Mouse (Mus musculus): ENCODE measurements around the gene Wnt9b. TPM values are rescaled to one million over a fixed set of nuclear protein-coding genes. Genes with fewer than 3 reads are reported as not detected.

Wnt9b gene
- polyA plus RNA-seq, 1 experiment from 2014 or later = not detected

DNA sequence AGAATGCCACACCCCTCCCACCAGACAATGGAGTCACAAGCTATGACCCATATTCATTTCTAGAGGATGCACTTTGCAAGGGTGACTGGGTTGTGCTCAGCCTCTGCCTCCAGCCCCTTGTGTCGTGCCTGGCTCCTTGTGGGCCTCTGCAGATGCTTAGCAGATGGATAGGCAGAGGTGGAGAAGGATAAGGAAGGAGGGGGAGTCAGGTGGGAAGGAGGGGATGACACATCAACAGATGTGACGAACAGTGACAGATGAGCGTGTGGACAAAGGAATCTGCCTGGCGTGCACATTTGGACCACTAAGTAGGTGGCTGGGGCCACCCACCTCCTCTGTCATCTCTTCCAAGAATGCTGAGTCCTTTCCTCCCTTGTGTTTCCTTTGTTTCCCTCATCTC lies 16.6 kb downstream of the Wnt9b start:
- DNase-seq (ENCODE audit: low read depth, low spot score) = no peak
- ATAC-seq = no peak
- no peaks in the 10 kb centered on the region for H3K27me3 ChIP-seq
- in situ Hi-C loops (cut with MboI; ENCODE audit: low pct_unique_long_range_greater_than_20kb) = no loop called here
- CTCF ChIA-PET = no interaction called here
- TF ChIP-seq CTCF (IDR thresholded peaks at IDR 0.05) = no peak
- POLR2A ChIA-PET = no interaction called here

DNA sequence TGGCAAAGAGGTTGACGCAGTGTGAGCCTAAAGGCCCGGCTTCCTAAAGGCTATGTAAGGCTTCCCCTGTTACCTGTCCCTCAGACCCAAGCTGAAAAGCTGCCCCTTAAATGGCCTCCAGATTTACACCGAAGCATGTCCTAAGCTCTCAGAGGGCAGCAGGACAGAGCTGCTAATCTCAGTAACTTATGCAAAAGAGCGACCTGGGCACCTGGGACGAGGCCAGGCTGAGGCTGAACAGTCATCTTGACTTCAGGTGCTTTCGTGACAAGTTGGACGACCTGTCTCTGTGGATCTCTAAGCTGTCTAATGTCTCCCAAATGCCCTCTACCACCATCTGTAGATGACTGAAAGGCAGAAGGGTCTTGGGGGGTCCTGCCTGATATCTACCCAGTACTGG lies 17.3 kb downstream of the Wnt9b start:
- POLR2A ChIA-PET = no interaction called here
- DNase-seq (ENCODE audit: low read depth, low spot score) (no peak), ATAC-seq (no peak)
- CTCF ChIA-PET = interaction anchor here (0.9 kb wide), 1 partner anchor 10 kb away, joined by 3 read pairs; no protein-coding TSS in a partner anchor
- in situ Hi-C loops (cut with MboI; ENCODE audit: low pct_unique_long_range_greater_than_20kb) = no loop called here
- TF ChIP-seq CTCF (IDR thresholded peaks at IDR 0.05) = no peak
- no peaks in the 10 kb centered on the region for H3K27me3 ChIP-seq

DNA sequence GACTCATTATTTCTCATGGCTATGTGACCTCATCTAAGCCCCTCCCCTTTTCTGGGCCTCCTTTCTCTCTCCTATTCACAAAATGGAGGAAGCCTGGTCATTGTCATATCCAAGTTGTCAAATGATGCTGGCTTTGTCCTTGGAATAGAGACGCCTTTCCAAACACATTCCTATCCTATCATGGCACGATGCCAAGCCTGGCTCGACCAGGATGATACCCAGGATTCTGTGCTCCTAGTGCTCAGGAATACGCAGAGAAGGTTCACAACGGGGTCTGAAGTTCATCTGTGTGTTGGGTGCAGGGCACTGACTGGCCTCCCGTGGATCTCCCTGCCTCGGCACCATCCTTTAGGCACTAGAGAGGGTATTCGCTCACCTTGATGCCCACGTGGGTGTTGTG lies 18.0 kb downstream of the Wnt9b start:
- POLR2A ChIA-PET = interaction anchor here (0.5 kb wide), 1 partner anchor 285 kb away, joined by 3 read pairs; no protein-coding TSS in a partner anchor
- CTCF ChIA-PET = no interaction called here
- H3K27me3 ChIP-seq = no peaks in the 10 kb centered on the region
- in situ Hi-C loops (cut with MboI; ENCODE audit: low pct_unique_long_range_greater_than_20kb) = no loop called here
- no peak for DNase-seq (ENCODE audit: low read depth, low spot score)
- no peak for ATAC-seq
- no peak for TF ChIP-seq CTCF (IDR thresholded peaks at IDR 0.05)

DNA sequence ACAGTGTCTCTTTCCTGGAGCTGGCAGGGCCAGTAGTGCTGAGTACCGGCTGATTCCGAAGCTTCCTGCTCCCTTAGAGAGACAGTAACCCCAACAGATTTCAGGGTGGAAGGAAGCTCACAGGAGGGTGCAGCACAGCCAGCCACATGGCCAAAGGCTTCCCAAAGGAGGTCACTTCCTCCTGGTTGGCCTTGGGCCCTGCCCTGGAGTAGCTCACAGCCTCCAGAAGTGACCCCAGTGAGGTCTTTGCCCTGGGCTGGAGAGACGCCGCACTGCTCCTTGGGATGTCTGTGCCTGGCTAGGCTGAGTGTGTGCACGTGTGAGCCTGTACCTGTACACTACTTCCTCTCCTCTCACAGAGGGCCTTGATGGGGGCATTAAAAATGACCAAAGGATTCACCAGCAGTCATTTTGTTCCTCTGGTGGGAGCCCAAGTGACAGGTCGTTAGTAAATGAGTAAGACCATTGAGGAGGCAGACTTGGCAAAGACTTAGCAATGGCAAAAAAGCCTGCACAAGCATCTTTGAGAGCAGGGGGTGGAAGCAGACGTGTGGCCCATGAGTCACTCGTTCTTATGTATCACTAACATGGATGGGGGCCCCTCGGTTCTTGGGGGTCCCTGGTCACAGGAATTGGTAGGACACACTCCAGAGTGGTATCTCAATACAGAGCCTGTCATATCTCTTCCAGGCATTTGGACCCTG lies 20.2 kb downstream of the Wnt9b start:
- POLR2A ChIA-PET = interaction anchor here (0.7 kb wide), 1 partner anchor 53 kb away, joined by 3 read pairs; no protein-coding TSS in a partner anchor
- DNase-seq (ENCODE audit: low read depth, low spot score) = no peak
- H3K27me3 ChIP-seq = no peaks in the 10 kb centered on the region

DNA sequence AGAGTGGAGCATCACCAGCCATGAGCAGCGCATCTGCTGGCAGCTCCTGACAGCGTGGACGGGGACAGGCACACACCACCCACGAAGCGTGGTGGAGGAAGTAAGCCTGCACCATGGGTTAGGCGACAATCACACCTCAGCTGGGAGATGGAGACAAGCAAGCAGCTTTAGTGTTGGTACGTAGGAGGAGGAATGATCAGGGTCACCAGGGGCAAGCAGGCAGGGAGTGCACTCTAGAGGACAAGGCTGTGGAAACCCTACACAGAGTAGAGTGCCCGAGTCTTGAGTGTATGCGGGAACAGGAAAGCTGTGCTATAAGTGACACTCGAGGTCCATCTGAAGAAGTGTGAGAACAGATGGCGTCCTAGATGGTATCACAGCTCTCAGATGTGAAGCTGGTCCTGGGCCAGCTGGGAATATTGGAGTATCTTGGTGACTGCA lies 25.3 kb downstream of the Wnt9b start:
- ChIA-PET POLR2A (interaction anchor here (0.6 kb wide), 1 partner anchor 167 kb away, joined by 3 read pairs; no protein-coding TSS in a partner anchor), CTCF (no interaction called here)
- H3K27me3 ChIP-seq = peaks cover 2% of the 10 kb centered on the region
- no peak for TF ChIP-seq CTCF (IDR thresholded peaks at IDR 0.05)
- DNase-seq (ENCODE audit: low read depth, low spot score) = no peak
- in situ Hi-C loops (cut with MboI; ENCODE audit: low pct_unique_long_range_greater_than_20kb) = no loop called here
- no peak for ATAC-seq

More for the DNA sequence above, 20.2 kb downstream of the Wnt9b start:
- ATAC-seq = no peak
- CTCF ChIA-PET = interaction anchor here (1.0 kb wide), 1 partner anchor 29 kb away, joined by 3 read pairs; no protein-coding TSS in a partner anchor
- in situ Hi-C loops (cut with MboI; ENCODE audit: low pct_unique_long_range_greater_than_20kb) = no loop called here
- no peak for TF ChIP-seq CTCF (IDR thresholded peaks at IDR 0.05)

DNA sequence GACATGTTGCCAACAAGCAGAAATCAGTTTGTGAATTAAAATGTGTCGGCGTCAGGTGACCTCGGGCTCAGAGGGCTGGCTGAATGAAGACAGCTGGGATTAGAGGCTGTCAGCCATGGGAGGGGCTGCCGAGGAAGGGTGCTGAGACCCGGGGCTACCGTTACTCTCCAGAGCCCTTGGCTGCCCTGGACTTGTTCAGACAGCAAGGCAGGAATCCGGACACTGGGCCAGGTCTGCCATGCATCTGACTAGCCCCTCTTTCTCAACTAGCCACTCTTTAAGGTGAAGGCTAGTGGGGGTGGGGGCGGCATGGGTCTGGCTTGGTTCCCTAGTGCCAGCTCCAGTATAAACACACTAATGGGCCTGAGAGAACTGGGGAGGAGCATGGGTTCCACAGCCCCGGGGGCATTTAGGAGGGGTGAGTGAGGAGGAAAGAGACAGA lies 27.6 kb downstream of the Wnt9b start:
- no peak for DNase-seq (ENCODE audit: low read depth, low spot score)
- ATAC-seq = no peak
- in situ Hi-C loops (cut with MboI; ENCODE audit: low pct_unique_long_range_greater_than_20kb) = no loop called here
- ChIA-PET CTCF (interaction anchor here (0.7 to 1.5 kb wide), 3 partner anchors 10 to 65 kb away, joined by 3 read pairs; no protein-coding TSS in a partner anchor), POLR2A (interaction anchor here (1.3 kb wide), 1 partner anchor 20 kb away, joined by 3 read pairs; no protein-coding TSS in a partner anchor)
- TF ChIP-seq CTCF (IDR thresholded peaks at IDR 0.05) = no peak
- H3K27me3 ChIP-seq = peaks cover 9% of the 10 kb centered on the region

DNA sequence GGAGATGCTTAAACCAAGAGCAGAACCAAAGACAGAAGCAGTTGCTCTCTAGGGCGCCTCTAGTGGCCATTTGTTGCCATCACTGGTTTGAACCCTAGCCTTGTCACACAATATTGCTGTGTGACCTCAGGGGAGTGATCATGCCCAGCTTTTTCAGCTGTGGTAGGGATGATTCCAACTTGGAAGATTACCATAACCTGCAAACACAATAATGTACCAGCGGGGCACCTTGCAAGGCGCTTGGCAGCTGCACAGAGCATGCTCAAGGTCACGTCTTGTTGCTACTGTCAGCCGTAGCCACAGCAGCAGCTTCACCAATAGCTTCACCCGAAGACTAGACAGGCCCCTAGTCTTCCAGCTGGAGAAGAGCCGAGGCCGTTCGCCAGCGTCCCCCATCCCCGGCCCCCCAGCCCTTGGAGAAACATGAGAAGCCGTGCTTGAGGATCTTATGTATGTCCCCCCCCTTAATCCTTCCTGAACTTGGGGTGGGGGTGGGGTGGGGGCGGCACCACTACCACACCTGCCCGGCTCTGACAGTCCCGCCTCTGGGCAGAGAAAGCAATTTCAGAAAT lies 28.1 kb downstream of the Wnt9b start:
- POLR2A ChIA-PET = interaction anchor here (1.3 kb wide), 1 partner anchor 21 kb away, joined by 3 read pairs; no protein-coding TSS in a partner anchor
- CTCF ChIA-PET = interaction anchor here (1.0 to 1.5 kb wide), 2 partner anchors 41 to 64 kb away, joined by 3 read pairs; no protein-coding TSS in a partner anchor
- TF ChIP-seq CTCF (IDR thresholded peaks at IDR 0.05) = no peak
- in situ Hi-C loops (cut with MboI; ENCODE audit: low pct_unique_long_range_greater_than_20kb) = no loop called here
- peaks cover 9% of the 10 kb centered on the region for H3K27me3 ChIP-seq
- no peak for DNase-seq (ENCODE audit: low read depth, low spot score)
- no peak for ATAC-seq

DNA sequence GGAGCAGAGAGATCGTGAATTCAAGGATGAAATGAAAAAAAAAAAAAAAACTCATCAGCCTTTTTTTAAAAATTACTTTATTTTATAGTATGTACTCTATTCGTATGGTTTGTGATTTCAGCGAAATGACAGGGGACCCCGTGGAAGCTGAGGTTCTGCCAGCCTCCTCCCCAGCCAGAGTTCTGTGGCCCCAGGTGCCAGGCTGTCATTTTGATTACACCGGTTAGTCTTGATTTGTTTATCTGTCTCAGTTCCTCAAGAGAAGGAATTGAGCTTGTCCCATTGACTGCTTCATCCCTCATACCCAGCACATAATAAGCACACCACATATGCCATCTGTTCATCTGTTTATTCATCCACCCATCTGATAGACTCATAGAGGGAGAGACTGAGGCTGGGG lies 30.2 kb downstream of the Wnt9b start:
- ChIA-PET CTCF (no interaction called here), POLR2A (no interaction called here)
- TF ChIP-seq CTCF (IDR thresholded peaks at IDR 0.05) = no peak
- H3K27me3 ChIP-seq = peaks cover 13% of the 10 kb centered on the region
- in situ Hi-C loops (cut with MboI; ENCODE audit: low pct_unique_long_range_greater_than_20kb) = no loop called here
- DNase-seq (ENCODE audit: low read depth, low spot score) (no peak), ATAC-seq (no peak)

DNA sequence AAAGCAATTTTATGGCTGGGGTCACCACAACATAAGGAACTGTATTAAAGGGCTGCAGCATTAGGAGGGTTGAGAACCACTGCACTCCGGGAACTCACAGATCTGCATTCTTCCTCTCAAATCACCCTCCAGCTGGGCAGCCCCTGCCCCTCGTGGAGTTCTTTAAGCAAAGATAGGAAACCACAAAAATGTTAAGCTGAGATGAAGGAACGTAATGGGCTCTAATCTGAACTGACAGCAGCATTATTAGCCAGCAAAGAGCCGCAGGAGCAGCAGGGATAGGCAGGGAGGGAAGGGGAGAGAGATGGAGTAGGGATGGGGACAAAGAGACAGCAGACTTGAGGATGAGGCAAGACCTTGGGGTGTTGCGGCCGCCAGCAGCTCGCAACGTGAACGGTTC lies 32.6 kb downstream of the Wnt9b start:
- in situ Hi-C loops (cut with MboI; ENCODE audit: low pct_unique_long_range_greater_than_20kb) = no loop called here

DNA sequence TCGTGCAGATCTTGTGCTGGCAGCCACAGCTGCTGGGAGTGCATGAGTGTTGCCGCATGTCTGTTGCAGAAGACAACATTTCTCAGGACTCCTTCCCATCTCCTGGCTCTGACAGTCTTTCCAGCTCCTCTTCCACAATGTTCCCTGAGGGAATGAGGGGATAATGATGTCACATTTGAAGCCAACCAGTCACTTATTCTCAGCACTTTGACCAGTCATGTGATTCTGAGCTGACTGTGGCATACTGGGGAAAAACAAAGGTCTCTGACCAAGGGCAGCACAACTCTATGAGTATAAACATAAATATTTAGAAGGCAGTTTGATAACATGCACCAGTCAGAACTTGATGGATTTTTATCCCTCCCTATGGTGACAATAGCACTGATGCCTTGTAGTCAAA lies 35.5 kb downstream of the Wnt9b start:
- DNase-seq (ENCODE audit: low read depth, low spot score) = no peak
- CTCF ChIA-PET = no interaction called here
- POLR2A ChIA-PET = no interaction called here
- no peak for ATAC-seq
- peaks cover 15% of the 10 kb centered on the region for H3K27me3 ChIP-seq
- in situ Hi-C loops (cut with MboI; ENCODE audit: low pct_unique_long_range_greater_than_20kb) = no loop called here
- TF ChIP-seq CTCF (IDR thresholded peaks at IDR 0.05) = no peak

More for the DNA sequence above, 32.6 kb downstream of the Wnt9b start:
- ChIA-PET CTCF (no interaction called here), POLR2A (no interaction called here)
- ATAC-seq (no peak), DNase-seq (ENCODE audit: low read depth, low spot score) (no peak)
- H3K27me3 ChIP-seq = peaks cover 11% of the 10 kb centered on the region
- no peak for TF ChIP-seq CTCF (IDR thresholded peaks at IDR 0.05)
